Mouse (Mus musculus) ES-E14 (cell line): ENCODE results near the gene Rmnd1. TPM values are rescaled to one million over a fixed set of nuclear protein-coding genes. Genes with fewer than 3 reads are reported as not detected.
A peak's percentile ranks its signal among the peaks of the same experiment; 100 is the strongest.

Source experiments
- DNase-seq: peaks from one replicate; pipeline ENCODE4 v3.0.0-alpha.2; 2013; ENCODE audit warnings: low read depth, low spot score
- H3K27ac ChIP-seq: 2 replicates; pipeline ENCODE4 v1.5.1; 2012; ENCODE audit warnings: low read depth, mild to moderate bottlenecking, low read length, moderate library complexity, mixed read lengths; ENCODE audit not compliant: poor library complexity, insufficient read depth, severe bottlenecking
- H3K36me3 ChIP-seq: 2 replicates; pipeline ENCODE4 v1.6.1; 2012; ENCODE audit warnings: mild to moderate bottlenecking, low read length, moderate library complexity, mixed read lengths; ENCODE audit not compliant: control insufficient read depth, poor library complexity, insufficient read depth, severe bottlenecking
- H3K4me1 ChIP-seq, 2 experiments: fragments of 150-350 bp in 1 of 2; sonication (generic) in 1 of 2; 2 replicates each; pipeline ENCODE4 v1.6.1; 2012; ENCODE audit warnings: low read length in 2 of 2, mild to moderate bottlenecking in 1 of 2, mixed read lengths in 1 of 2; ENCODE audit not compliant: control insufficient read depth in 2 of 2, insufficient read depth in 2 of 2, poor library complexity in 1 of 2
- H3K4me3 ChIP-seq, 2 experiments: fragments of 150-350 bp in 1 of 2; sonication (generic) in 1 of 2; 2 replicates each; pipeline ENCODE4 v1.5.1; 2012; ENCODE audit warnings: low read length in 2 of 2, low read depth in 1 of 2, mild to moderate bottlenecking in 1 of 2, mixed read lengths in 1 of 2; ENCODE audit not compliant: insufficient read depth in 1 of 2, poor library complexity in 1 of 2, severe bottlenecking in 1 of 2
- H3K9ac ChIP-seq: 2 replicates; pipeline ENCODE4 v1.6.1; 2012; ENCODE audit warnings: low read depth, mild to moderate bottlenecking, low read length, mixed read lengths; ENCODE audit not compliant: poor library complexity, insufficient read depth, severe bottlenecking
- H3K9me3 ChIP-seq: fragments of 150-350 bp; sonication (generic); 2 replicates; pipeline ENCODE4 v1.6.1; 2012; ENCODE audit warnings: low read depth, mild to moderate bottlenecking, low read length; ENCODE audit not compliant: control insufficient read depth, insufficient read depth
- CHD2 ChIP-seq: IDR thresholded peaks from 2 replicates; pipeline ENCODE4 v1.6.1; 2014; ENCODE audit warnings: mild to moderate bottlenecking, low read depth, low read length, inconsistent platforms
- HCFC1 ChIP-seq: IDR thresholded peaks from 2 replicates; pipeline ENCODE4 v1.6.1; 2012; ENCODE audit warnings: low read length, inconsistent platforms, borderline replicate concordance; ENCODE audit not compliant: insufficient read depth
- MAFK ChIP-seq: IDR thresholded peaks from 2 replicates; pipeline ENCODE4 v1.6.1; 2014; ENCODE audit warnings: mild to moderate bottlenecking, low read depth, low read length, inconsistent platforms; ENCODE audit not compliant: insufficient read depth
- ZC3H11A ChIP-seq: IDR thresholded peaks from 2 replicates; pipeline ENCODE4 v1.6.1; 2012; ENCODE audit warnings: low read depth, mild to moderate bottlenecking, inconsistent platforms, low read length, borderline replicate concordance
- ZNF384 ChIP-seq: IDR thresholded peaks from 2 replicates; pipeline ENCODE4 v1.6.1; 2012; ENCODE audit warnings: low read depth, low read length, inconsistent platforms
- in situ Hi-C, 2 experiments: fragments of 600-800 bp; cut with MboI; formaldehyde crosslinking; loops; one replicate each; pipeline ENCODE4 v1.15.1; 2025; ENCODE audit warnings: low sequenced_read_pairs in 2 of 2, inconsistent platforms in 1 of 2; ENCODE audit not compliant: unreplicated experiment in 2 of 2
- total RNA-seq: library from RNA; depleted of rRNA; stranded (reverse); fragments of 300-350 nt; gene quantifications from 2 replicates; pipeline ENCODE4 v1.2.3, GENCODE M21; 2012; rRNA removed

Rmnd1 gene
- total RNA-seq: 31.8 and 35.1 TPM in 2 replicates

- peaks cover 5% of the 10 kb centered on the region for H3K36me3 ChIP-seq
- H3K27ac ChIP-seq: peak within 1 kb of the TSS; percentile 82
- H3K4me3 ChIP-seq: peak within 1 kb of the TSS; percentile 78 to 93
- TF ChIP-seq MAFK: peak; percentile 85
- no peak for TF ChIP-seq CHD2
- TF ChIP-seq ZNF384: peak; percentile 100
- no peak for TF ChIP-seq ZC3H11A
- TF ChIP-seq HCFC1: peak; percentile 86
- peak within 1 kb of the TSS; percentile 91 for H3K9ac ChIP-seq
- DNase-seq: peak; percentile 85
- H3K4me1 ChIP-seq: peaks cover 13 to 16% of the 10 kb centered on the region in 2 experiments
- no peaks in the 10 kb centered on the region for H3K9me3 ChIP-seq
- in situ Hi-C loops: no loop called here
These were observed at the start of gene Rmnd1, which contains the start of gene Armt1 for GRCm38 (mm10) chr10:4432123-4432931. Gene Rmnd1, minus strand, starts transcription at chr10:4432388. Gene Armt1, plus strand, starts transcription at chr10:4432467.

- no peak for DNase-seq
- peaks cover 2 to 6% of the 10 kb centered on the region in 2 experiments; a peak in 2 of 4 replicates for H3K4me1 ChIP-seq
- H3K27ac ChIP-seq: no peak overlapping the region
- TF ChIP-seq MAFK (no peak), HCFC1 (no peak), ZC3H11A (no peak), CHD2 (no peak), ZNF384 (no peak)
- no peaks in the 10 kb centered on the region for H3K36me3 ChIP-seq
- peak overlapping the region; percentile 57 to 70; a peak in 3 of 4 replicates for H3K4me3 ChIP-seq
- H3K9me3 ChIP-seq: no peaks in the 10 kb centered on the region
- H3K9ac ChIP-seq: peak overlapping the region; percentile 16; the same call in 1 of the 2 replicates
- in situ Hi-C loops: no loop called here
These were observed 49.5 kb upstream of the Rmnd1 start for GRCm38 (mm10) chr10:4481695-4482094.

- DNase-seq: no peak
- Histone ChIP-seq H3K4me3 (no peak overlapping the region), H3K27ac (no peak overlapping the region), H3K9me3 (no peaks in the 10 kb centered on the region), H3K4me1 (peaks cover 2 to 5% of the 10 kb centered on the region in 2 experiments; a peak in 2 of 4 replicates), H3K9ac (no peak overlapping the region), H3K36me3 (no peaks in the 10 kb centered on the region)
- in situ Hi-C loops: no loop called here
- TF ChIP-seq ZNF384: no peak
- no peak for TF ChIP-seq MAFK
- no peak for TF ChIP-seq HCFC1
- no peak for TF ChIP-seq ZC3H11A
- TF ChIP-seq CHD2: no peak
These were observed 48.7 kb upstream of the Rmnd1 start for GRCm38 (mm10) chr10:4480929-4481328.

- in situ Hi-C loops: no loop called here
- H3K27ac ChIP-seq: no peak overlapping the region
- DNase-seq: no peak
- no peaks in the 10 kb centered on the region for H3K36me3 ChIP-seq
- no peak for TF ChIP-seq ZNF384
- no peak for TF ChIP-seq ZC3H11A
- TF ChIP-seq CHD2: no peak
- no peak for TF ChIP-seq MAFK
- 0 out of 4 replicates have a peak, but pooled peaks cover 0 to 3% of the 10 kb centered on the region in 2 experiments for H3K4me1 ChIP-seq
- H3K9me3 ChIP-seq: no peaks in the 10 kb centered on the region
- H3K9ac ChIP-seq: no peak overlapping the region
- H3K4me3 ChIP-seq: no peak overlapping the region
These were observed 44.4 kb upstream of the Rmnd1 start for GRCm38 (mm10) chr10:4476604-4477003.
